Mouse (Mus musculus): ENCODE measurements around the gene Nol8. TPM values are rescaled to one million over a fixed set of nuclear protein-coding genes. Genes with fewer than 3 reads are reported as not detected.
A peak's percentile ranks its signal among the peaks of the same experiment; 100 is the strongest.

Nol8 gene
- 14.7 and 15.2 TPM in 2 replicates for polyA plus RNA-seq (2015; fragmentation: Nextera tagmentation; extraction: Ambion mirVana)

DNA sequence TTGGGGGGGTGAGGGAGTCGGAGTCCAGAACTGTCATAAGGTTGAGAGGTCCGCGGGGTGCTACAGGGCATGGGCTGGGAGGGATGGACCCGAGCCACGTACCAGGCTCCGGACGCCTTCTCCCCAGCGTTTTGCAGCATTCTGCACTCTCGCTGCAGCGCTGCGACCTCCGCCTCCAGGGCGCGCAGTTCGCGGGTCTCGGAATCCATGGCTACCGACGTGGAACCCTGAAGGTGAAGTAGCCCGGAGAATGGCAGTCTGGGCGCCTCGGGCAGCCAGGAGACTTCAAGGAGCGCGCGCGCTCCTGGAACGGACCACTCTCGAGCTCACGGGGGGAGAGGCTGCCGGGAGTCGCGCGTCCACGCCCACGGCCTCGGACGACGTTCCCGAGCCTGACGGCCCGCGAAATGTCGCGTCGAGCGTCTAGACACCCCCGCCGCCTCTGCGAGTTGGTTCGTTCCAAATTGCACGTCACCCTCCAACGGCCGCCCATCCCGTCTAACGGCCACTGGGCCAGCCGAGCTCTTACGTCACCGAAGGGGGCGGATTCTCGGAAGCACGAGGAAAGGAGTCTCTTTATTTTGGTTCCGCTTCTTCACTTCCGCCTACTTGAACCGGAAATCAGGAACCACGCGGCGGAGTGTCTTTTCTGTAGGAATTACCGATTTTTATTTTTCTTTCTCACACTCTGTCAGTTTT is at the start of gene Nol8, which contains the start of gene Cenpp:
Gene Nol8 (plus strand): TSS at position 598 of the 699 bp plus-strand sequence.
Gene Cenpp (minus strand): TSS at position 305 of the 699 bp plus-strand sequence.
- peak within 1 kb of the TSS; percentile 46 for H3K27ac ChIP-seq (ENCODE audit: low read length)
- WGBS, result under 1% methylated on average over 68 of the region's 68 CpGs

DNA sequence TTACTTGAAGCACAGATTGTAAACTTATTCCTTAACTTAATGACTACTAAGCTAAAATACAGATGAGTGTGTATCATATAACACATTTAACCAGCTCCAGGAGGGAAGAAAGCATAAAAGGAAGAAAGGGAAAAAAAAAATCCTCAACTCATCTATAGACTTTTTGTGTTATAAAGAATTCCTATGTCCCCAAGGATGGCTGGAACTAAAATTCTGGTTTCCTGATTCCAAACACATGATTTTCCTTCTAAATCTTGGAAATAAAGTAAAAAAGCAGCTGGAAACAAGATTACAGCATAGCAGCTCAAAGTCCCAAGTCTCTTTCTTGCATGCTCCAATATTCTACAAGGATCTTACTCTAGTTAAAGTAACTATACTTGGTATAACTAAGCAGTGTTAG is 49.3 kb upstream of the Nol8 start:
- Histone ChIP-seq H3K27ac (ENCODE audit: low read length) (no peak overlapping the region), H3K36me3 (ENCODE audit: control insufficient read depth, insufficient read depth, low read length) (no peaks in the 10 kb centered on the region), H3K9me3 (ENCODE audit: control insufficient read depth, low read length) (no peaks in the 10 kb centered on the region), H3K27me3 (ENCODE audit: control insufficient read depth, insufficient read depth, low read depth, low read length) (no peaks in the 10 kb centered on the region), H3K4me2 (ENCODE audit: low read depth, low read length) (no peak overlapping the region), H3K9ac (ENCODE audit: low read length) (no peak overlapping the region), H3K4me1 (replicated peaks; ENCODE audit: control insufficient read depth, insufficient read depth, low read length) (no peaks in the 10 kb centered on the region), H3K4me3 (ENCODE audit: low read length) (no peak overlapping the region)
- no peak for ATAC-seq (ENCODE audit: low read depth)

More for the DNA sequence above, at the start of gene Nol8, which contains the start of gene Cenpp:
- no peaks in the 10 kb centered on the region for H3K27me3 ChIP-seq (ENCODE audit: control insufficient read depth, insufficient read depth, low read depth, low read length)
- H3K9ac ChIP-seq (ENCODE audit: low read length), result peak within 1 kb of the TSS; percentile 77
- H3K4me3 ChIP-seq (ENCODE audit: low read length), result peak within 1 kb of the TSS; percentile 56
- H3K4me1 ChIP-seq (replicated peaks; ENCODE audit: control insufficient read depth, insufficient read depth, low read length), result peaks cover 10% of the 10 kb centered on the region
- H3K9me3 ChIP-seq (ENCODE audit: control insufficient read depth, low read length), result no peaks in the 10 kb centered on the region
- peak within 1 kb of the TSS; percentile 84 for H3K4me2 ChIP-seq (ENCODE audit: low read depth, low read length)
- peaks cover 2% of the 10 kb centered on the region; the same call in 1 of the 2 replicates for H3K36me3 ChIP-seq (ENCODE audit: control insufficient read depth, insufficient read depth, low read length)
- ATAC-seq (ENCODE audit: low read depth), result peak; percentile 100

DNA sequence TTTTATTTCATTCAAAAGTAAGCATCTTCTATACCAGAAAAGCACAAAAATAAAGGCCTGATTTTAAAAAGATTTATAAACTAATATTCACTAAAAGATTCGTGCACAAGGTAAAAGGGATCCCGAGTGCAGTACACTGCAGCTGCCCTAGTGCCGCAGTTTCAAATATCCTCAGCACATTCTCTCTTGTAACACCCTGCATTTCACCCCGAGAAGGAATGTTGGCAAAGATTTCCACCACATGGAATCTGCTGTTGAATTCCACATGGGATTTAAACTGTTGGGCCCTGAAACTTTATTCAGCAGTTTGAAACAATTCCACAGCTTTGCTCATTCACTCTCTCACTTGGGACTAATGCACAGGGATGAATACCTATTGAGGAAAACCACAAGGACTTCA is 45.2 kb upstream of the Nol8 start, which contains the start of gene Ogn:
Gene Ogn (plus strand): TSS at position 333 of the 400 bp plus-strand sequence.
- peak within 1 kb of the TSS; percentile 40 for H3K4me2 ChIP-seq (ENCODE audit: low read depth, low read length)
- no peaks in the 10 kb centered on the region for H3K4me1 ChIP-seq (replicated peaks; ENCODE audit: control insufficient read depth, insufficient read depth, low read length)
- H3K27me3 ChIP-seq (ENCODE audit: control insufficient read depth, insufficient read depth, low read depth, low read length), result no peaks in the 10 kb centered on the region
- peak within 1 kb of the TSS; percentile 40 for H3K4me3 ChIP-seq (ENCODE audit: low read length)
- WGBS, result 33% methylated on average over 4 of the region's 4 CpGs
- H3K27ac ChIP-seq (ENCODE audit: low read length), result peak within 1 kb of the TSS; percentile 76
- no peaks in the 10 kb centered on the region for H3K9me3 ChIP-seq (ENCODE audit: control insufficient read depth, low read length)
- peak within 1 kb of the TSS; percentile 50; the same call in 1 of the 2 replicates for H3K9ac ChIP-seq (ENCODE audit: low read length)
- peak; percentile 94 for ATAC-seq (ENCODE audit: low read depth)
- H3K36me3 ChIP-seq (ENCODE audit: control insufficient read depth, insufficient read depth, low read length), result no peaks in the 10 kb centered on the region

DNA sequence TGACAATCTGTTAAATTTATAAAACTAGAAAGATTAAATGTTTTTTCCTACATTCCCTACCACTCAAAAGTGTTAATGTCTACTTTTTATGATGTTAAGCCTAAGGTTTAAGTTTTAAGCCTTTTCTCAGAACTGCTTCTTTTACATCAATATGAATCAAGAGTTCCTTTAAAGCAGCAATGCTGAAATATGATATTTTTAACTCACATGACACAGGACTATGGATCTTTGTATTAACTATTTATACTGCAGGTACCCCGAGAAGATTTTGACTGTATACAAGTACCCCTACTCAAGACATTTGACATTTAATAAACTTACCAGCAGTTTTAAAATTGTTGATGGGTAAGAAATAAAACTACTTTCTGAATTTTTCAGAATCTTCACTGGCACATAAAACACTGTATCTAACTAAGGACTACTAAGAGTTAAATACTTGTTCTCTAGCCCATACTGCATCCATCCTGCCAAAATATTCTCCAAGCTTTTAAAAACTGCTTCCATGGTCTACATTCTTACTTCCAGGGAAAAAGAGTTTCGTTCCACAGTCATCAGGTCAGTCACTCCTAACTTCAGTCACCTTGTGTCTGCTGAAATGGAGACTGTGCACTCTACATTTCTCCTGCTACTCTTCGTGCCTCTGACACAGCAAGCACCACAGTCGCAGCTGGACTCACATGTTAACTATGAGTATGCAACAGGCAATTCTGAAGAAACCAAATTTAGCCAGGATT is 44.1 kb upstream of the Nol8 start:
- peak overlapping the region; percentile 50; the same call in 1 of the 2 replicates for H3K9ac ChIP-seq (ENCODE audit: low read length)
- H3K4me1 ChIP-seq (replicated peaks; ENCODE audit: control insufficient read depth, insufficient read depth, low read length), result no peaks in the 10 kb centered on the region
- peak overlapping the region; percentile 76 for H3K27ac ChIP-seq (ENCODE audit: low read length)
- ATAC-seq (ENCODE audit: low read depth), result 0 out of 2 replicates have a peak, but pooled peaks have one; percentile 30
- no peaks in the 10 kb centered on the region for H3K9me3 ChIP-seq (ENCODE audit: control insufficient read depth, low read length)
- peak overlapping the region; percentile 40 for H3K4me3 ChIP-seq (ENCODE audit: low read length)
- 46% methylated on average over 4 of the region's 4 CpGs for WGBS
- peak overlapping the region; percentile 40 for H3K4me2 ChIP-seq (ENCODE audit: low read depth, low read length)
- no peaks in the 10 kb centered on the region for H3K36me3 ChIP-seq (ENCODE audit: control insufficient read depth, insufficient read depth, low read length)
- H3K27me3 ChIP-seq (ENCODE audit: control insufficient read depth, insufficient read depth, low read depth, low read length), result no peaks in the 10 kb centered on the region

DNA sequence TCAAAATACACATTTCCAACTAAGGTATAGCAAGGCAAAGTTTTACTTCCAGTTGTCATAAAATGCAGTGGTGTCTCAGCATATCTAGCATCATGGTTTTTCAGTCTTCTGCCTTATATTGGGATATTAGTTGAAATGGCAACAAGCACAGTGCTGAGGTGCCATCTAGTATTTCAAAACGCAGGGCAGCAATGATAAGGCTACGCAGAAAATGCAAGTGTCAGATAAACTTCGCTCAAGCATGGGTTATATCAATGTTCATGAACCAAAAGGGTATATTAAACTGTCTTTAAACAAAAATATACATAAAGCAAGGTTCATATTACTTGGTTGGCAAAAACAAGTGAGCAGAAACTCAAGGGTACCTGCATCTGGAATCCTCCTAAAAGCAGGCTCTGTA is 35.9 kb upstream of the Nol8 start:
- Histone ChIP-seq H3K36me3 (ENCODE audit: control insufficient read depth, insufficient read depth, low read length) (no peaks in the 10 kb centered on the region), H3K4me3 (ENCODE audit: low read length) (no peak overlapping the region), H3K9ac (ENCODE audit: low read length) (no peak overlapping the region), H3K4me2 (ENCODE audit: low read depth, low read length) (no peak overlapping the region), H3K27me3 (ENCODE audit: control insufficient read depth, insufficient read depth, low read depth, low read length) (no peaks in the 10 kb centered on the region), H3K4me1 (replicated peaks; ENCODE audit: control insufficient read depth, insufficient read depth, low read length) (no peaks in the 10 kb centered on the region), H3K27ac (ENCODE audit: low read length) (no peak overlapping the region), H3K9me3 (ENCODE audit: control insufficient read depth, low read length) (no peaks in the 10 kb centered on the region)
- WGBS, result 78% methylated on average over 3 of the region's 3 CpGs
- no peak for ATAC-seq (ENCODE audit: low read depth)

DNA sequence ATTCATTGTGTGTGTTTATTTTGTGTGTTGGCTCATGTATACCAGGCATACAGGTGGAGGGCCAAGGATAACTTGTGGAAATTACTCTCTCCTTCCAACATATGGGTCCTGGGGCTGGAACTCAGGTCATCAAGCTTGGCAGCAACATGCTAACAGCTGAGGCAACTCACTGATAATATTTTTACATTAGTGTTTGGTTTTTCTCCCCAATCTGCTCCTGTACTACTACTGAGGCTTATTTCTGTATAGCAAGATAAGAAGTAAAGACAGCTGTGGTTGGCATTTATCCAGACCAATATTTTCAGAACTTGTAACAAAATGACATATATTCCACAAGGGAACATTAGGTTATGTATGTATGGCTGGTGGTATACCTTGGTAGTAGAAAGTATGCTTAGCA is 34.5 kb upstream of the Nol8 start:
- H3K27me3 ChIP-seq (ENCODE audit: control insufficient read depth, insufficient read depth, low read depth, low read length), result no peaks in the 10 kb centered on the region
- H3K4me1 ChIP-seq (replicated peaks; ENCODE audit: control insufficient read depth, insufficient read depth, low read length), result 0 out of 2 replicates have a peak, but pooled peaks cover 2% of the 10 kb centered on the region
- ATAC-seq (ENCODE audit: low read depth), result no peak
- no peaks in the 10 kb centered on the region for H3K9me3 ChIP-seq (ENCODE audit: control insufficient read depth, low read length)
- H3K4me3 ChIP-seq (ENCODE audit: low read length), result no peak overlapping the region
- H3K4me2 ChIP-seq (ENCODE audit: low read depth, low read length), result no peak overlapping the region
- H3K9ac ChIP-seq (ENCODE audit: low read length), result no peak overlapping the region
- no peaks in the 10 kb centered on the region for H3K36me3 ChIP-seq (ENCODE audit: control insufficient read depth, insufficient read depth, low read length)
- H3K27ac ChIP-seq (ENCODE audit: low read length), result no peak overlapping the region

DNA sequence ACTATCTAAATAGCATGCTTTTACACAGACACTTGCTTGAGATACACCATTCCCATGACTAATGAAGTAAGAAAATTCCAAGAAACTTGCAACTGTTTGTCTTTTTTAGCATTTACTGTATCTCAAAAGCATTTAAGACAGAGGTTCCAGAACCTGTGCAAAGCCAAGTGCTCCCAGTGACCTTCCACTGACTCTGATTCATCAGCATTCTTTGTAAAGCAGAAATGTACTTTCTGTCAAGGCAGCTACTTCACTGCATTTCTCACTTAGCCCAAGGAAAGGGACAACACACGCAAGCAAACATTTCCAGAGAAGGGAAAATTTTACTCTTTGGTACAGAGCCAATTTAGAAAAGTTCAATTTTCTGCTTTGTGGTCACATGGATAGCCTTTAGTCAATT is 29.7 kb upstream of the Nol8 start:
- Histone ChIP-seq H3K9ac (ENCODE audit: low read length) (no peak overlapping the region), H3K4me1 (replicated peaks; ENCODE audit: control insufficient read depth, insufficient read depth, low read length) (0 out of 2 replicates have a peak, but pooled peaks cover 2% of the 10 kb centered on the region), H3K36me3 (ENCODE audit: control insufficient read depth, insufficient read depth, low read length) (no peaks in the 10 kb centered on the region), H3K27me3 (ENCODE audit: control insufficient read depth, insufficient read depth, low read depth, low read length) (no peaks in the 10 kb centered on the region), H3K4me3 (ENCODE audit: low read length) (no peak overlapping the region), H3K27ac (ENCODE audit: low read length) (no peak overlapping the region), H3K4me2 (ENCODE audit: low read depth, low read length) (no peak overlapping the region), H3K9me3 (ENCODE audit: control insufficient read depth, low read length) (no peaks in the 10 kb centered on the region)
- peak; percentile 57; the same call in 1 of the 2 replicates for ATAC-seq (ENCODE audit: low read depth)
- 24% methylated on average over 1 of the region's 1 CpGs for WGBS

DNA sequence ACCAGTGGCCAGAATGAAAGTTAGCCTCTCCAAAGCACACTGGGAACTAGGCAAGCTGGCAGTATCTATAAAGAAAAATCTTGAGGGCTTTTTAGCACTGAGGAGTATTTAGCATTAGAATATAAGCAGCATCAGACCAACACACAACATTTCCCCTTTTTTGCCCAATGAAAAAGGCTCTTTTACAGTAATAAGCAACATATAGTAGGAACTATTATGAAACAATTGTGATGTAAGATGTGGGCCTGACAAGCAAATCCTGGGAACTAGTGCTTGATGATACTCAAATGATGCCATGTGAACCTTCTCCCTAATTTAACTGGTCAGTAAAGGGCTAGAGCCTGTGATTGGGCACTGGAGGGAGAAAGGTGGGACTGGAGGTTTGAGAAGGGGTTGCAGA is 24.7 kb upstream of the Nol8 start:
- no peak overlapping the region for H3K9ac ChIP-seq (ENCODE audit: low read length)
- H3K9me3 ChIP-seq (ENCODE audit: control insufficient read depth, low read length), result no peaks in the 10 kb centered on the region
- H3K36me3 ChIP-seq (ENCODE audit: control insufficient read depth, insufficient read depth, low read length), result no peaks in the 10 kb centered on the region
- H3K27me3 ChIP-seq (ENCODE audit: control insufficient read depth, insufficient read depth, low read depth, low read length), result no peaks in the 10 kb centered on the region
- H3K27ac ChIP-seq (ENCODE audit: low read length), result no peak overlapping the region
- no peak overlapping the region for H3K4me2 ChIP-seq (ENCODE audit: low read depth, low read length)
- H3K4me3 ChIP-seq (ENCODE audit: low read length), result no peak overlapping the region
- 0 out of 2 replicates have a peak, but pooled peaks cover 1% of the 10 kb centered on the region for H3K4me1 ChIP-seq (replicated peaks; ENCODE audit: control insufficient read depth, insufficient read depth, low read length)
- no peak for ATAC-seq (ENCODE audit: low read depth)

DNA sequence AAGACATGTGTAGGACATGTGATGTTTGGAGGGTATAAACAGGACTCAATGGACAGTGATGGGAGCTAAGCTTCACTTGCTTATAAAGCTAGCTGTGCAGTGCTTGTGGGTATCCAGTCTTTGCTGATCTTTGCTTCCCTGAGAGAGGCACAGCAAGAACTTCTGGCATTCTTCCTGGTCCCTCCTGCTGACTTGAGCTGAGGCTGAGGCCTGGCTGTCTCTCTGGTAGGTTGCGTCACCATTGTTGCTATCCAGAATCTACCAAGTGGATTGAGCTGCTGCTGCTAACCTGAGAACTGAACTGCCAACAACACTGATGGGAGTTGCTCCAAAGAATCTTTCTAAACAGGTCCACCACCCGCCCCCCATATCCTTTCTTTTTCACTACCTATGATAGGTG is 23.8 kb upstream of the Nol8 start:
- H3K4me1 ChIP-seq (replicated peaks; ENCODE audit: control insufficient read depth, insufficient read depth, low read length), result no peaks in the 10 kb centered on the region
- no peak overlapping the region for H3K4me2 ChIP-seq (ENCODE audit: low read depth, low read length)
- no peak overlapping the region for H3K27ac ChIP-seq (ENCODE audit: low read length)
- no peaks in the 10 kb centered on the region for H3K27me3 ChIP-seq (ENCODE audit: control insufficient read depth, insufficient read depth, low read depth, low read length)
- WGBS, result 82% methylated on average over 2 of the region's 2 CpGs
- no peaks in the 10 kb centered on the region for H3K9me3 ChIP-seq (ENCODE audit: control insufficient read depth, low read length)
- no peaks in the 10 kb centered on the region for H3K36me3 ChIP-seq (ENCODE audit: control insufficient read depth, insufficient read depth, low read length)
- H3K9ac ChIP-seq (ENCODE audit: low read length), result no peak overlapping the region
- H3K4me3 ChIP-seq (ENCODE audit: low read length), result no peak overlapping the region
- no peak for ATAC-seq (ENCODE audit: low read depth)
